ENCODE assay signal across 18 mouse cellular contexts in the genomic region with DNA sequence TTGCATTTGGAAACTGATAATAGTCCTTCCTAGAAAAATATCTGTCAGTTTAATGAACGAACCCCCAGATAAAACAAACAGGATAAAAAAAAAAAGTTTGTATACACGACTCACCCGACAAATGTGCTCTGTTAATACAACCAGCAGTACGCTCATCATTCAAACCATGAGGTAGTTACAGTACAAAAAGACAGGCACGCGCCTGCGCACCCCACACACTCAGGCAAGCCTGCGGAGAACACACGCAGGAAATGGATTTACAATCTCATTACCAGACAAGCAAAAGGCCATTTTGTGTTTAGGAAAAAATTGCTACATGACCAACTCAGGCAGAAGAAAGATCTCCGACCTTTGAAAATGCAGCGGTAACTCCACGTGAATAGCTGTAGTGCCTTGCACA.
DNase-seq lines count a peak whose midpoint lies in the region; ATAC-seq and TF ChIP-seq lines count a peak whose summit lies in the region.
"Had no signal": no experiment of that assay in that cellular context is flagged by ENCODE, and none has a peak within 500 bp of the region (broad histone marks: within the 10 kb centered on the region; RNA-seq: fewer than 3 reads in every experiment).

No protein-coding gene starts in this region.

- peaks cover 21% of the 10 kb centered on the region; the same call in 1 of the 2 replicates for H3K36me3 ChIP-seq in heart, embryonic 15.5 days
- H3K36me3 ChIP-seq in heart, embryonic 11.5 days (ENCODE audit: control insufficient read depth, insufficient read depth, low read length), result no peaks in the 10 kb centered on the region
- peaks cover 10% of the 10 kb centered on the region for H3K36me3 ChIP-seq in lung, embryonic 14.5 days (ENCODE audit: insufficient read depth)
- H3K36me3 ChIP-seq in intestine, embryonic 15.5 days, result no peaks in the 10 kb centered on the region
- H3K36me3 ChIP-seq in stomach, embryonic 14.5 days (ENCODE audit: control insufficient read depth, insufficient read depth, low read length), result peaks cover 10% of the 10 kb centered on the region; the same call in 1 of the 2 replicates
- H3K36me3 ChIP-seq: hindbrain, embryonic 15.5 days; liver, embryonic 15.5 days had no signal

- WGBS in heart, embryonic 15.5 days, result 73% methylated on average over 12 of the region's 12 CpGs
- WGBS in heart, embryonic 11.5 days (ENCODE audit: insufficient replicate concordance), result 80% methylated on average over 12 of the region's 12 CpGs
- WGBS in lung, embryonic 14.5 days, result 37% methylated on average over 12 of the region's 12 CpGs
- 39% methylated on average over 12 of the region's 12 CpGs for WGBS in intestine, embryonic 15.5 days
- 42% methylated on average over 12 of the region's 12 CpGs for WGBS in stomach, embryonic 14.5 days

- H3K27me3 ChIP-seq in heart, embryonic 15.5 days, result no peaks in the 10 kb centered on the region
- no peaks in the 10 kb centered on the region for H3K27me3 ChIP-seq in heart, embryonic 11.5 days (ENCODE audit: control insufficient read depth, insufficient read depth, low read length)
- no peaks in the 10 kb centered on the region for H3K27me3 ChIP-seq in lung, embryonic 14.5 days (ENCODE audit: insufficient read depth, low read length)
- H3K27me3 ChIP-seq in intestine, embryonic 15.5 days (replicated peaks), result no peaks in the 10 kb centered on the region
- no peaks in the 10 kb centered on the region for H3K27me3 ChIP-seq in stomach, embryonic 14.5 days (ENCODE audit: control insufficient read depth, insufficient read depth, low read length)
- H3K27me3 ChIP-seq: embryonic facial prominence, embryonic 13.5 days; hindbrain, embryonic 15.5 days; liver, embryonic 15.5 days had no signal

- H3K4me2 ChIP-seq in heart, embryonic 15.5 days, result no peak overlapping the region
- H3K4me2 ChIP-seq in heart, embryonic 11.5 days, result no peak overlapping the region
- no peak overlapping the region for H3K4me2 ChIP-seq in lung, embryonic 14.5 days
- no peak overlapping the region for H3K4me2 ChIP-seq in intestine, embryonic 15.5 days (replicated peaks)
- H3K4me2 ChIP-seq in stomach, embryonic 14.5 days (replicated peaks; ENCODE audit: low read depth, low read length), result no peak overlapping the region
- H3K4me2 ChIP-seq: embryonic facial prominence, embryonic 13.5 days; hindbrain, embryonic 15.5 days; liver, embryonic 15.5 days had no signal

- H3K9me3 ChIP-seq in heart, embryonic 15.5 days (replicated peaks), result no peaks in the 10 kb centered on the region
- no peaks in the 10 kb centered on the region for H3K9me3 ChIP-seq in heart, embryonic 11.5 days (replicated peaks; ENCODE audit: control insufficient read depth, low read length)
- no peaks in the 10 kb centered on the region for H3K9me3 ChIP-seq in lung, embryonic 14.5 days (ENCODE audit: low read depth, low read length)
- H3K9me3 ChIP-seq in intestine, embryonic 15.5 days, result no peaks in the 10 kb centered on the region
- H3K9me3 ChIP-seq in stomach, embryonic 14.5 days (ENCODE audit: control insufficient read depth, low read depth, low read length), result no peaks in the 10 kb centered on the region
- H3K9me3 ChIP-seq: embryonic facial prominence, embryonic 13.5 days; hindbrain, embryonic 15.5 days; liver, embryonic 15.5 days; megakaryocyte, embryonic 14.5 days had no signal

- peaks cover 19% of the 10 kb centered on the region for H3K4me1 ChIP-seq in heart, embryonic 15.5 days (replicated peaks)
- peaks cover 16% of the 10 kb centered on the region for H3K4me1 ChIP-seq in heart, embryonic 11.5 days (ENCODE audit: control insufficient read depth, insufficient read depth, low read length)
- H3K4me1 ChIP-seq in lung, embryonic 14.5 days (ENCODE audit: insufficient read depth), result peaks cover 22% of the 10 kb centered on the region
- peaks cover 22% of the 10 kb centered on the region for H3K4me1 ChIP-seq in intestine, embryonic 15.5 days (replicated peaks)
- H3K4me1 ChIP-seq in stomach, embryonic 14.5 days (ENCODE audit: control insufficient read depth, insufficient read depth, low read length), result peaks cover 24% of the 10 kb centered on the region

- no peak for ATAC-seq in heart, embryonic 15.5 days (replicated peaks; ENCODE audit: insufficient number of reproducible peaks, insufficient read depth, low FRiP score, low read depth)
- no peak for ATAC-seq in heart, embryonic 11.5 days (replicated peaks; ENCODE audit: insufficient number of reproducible peaks, low FRiP score, low TSS enrichment)
- ATAC-seq in lung, embryonic 14.5 days (ENCODE audit: insufficient read depth), result no peak
- ATAC-seq in intestine, embryonic 15.5 days, result no peak
- ATAC-seq in stomach, embryonic 14.5 days (ENCODE audit: insufficient number of reproducible peaks, insufficient read depth, low FRiP score, low read depth), result no peak
- ATAC-seq: forebrain, embryonic 14.5 days had no signal

- DNase-seq in lung, embryonic 14.5 days, result peak; percentile 68
- no peak for DNase-seq in lung, adult 18-20 months
- no peak for DNase-seq in kidney, postnatal 36 days
- DNase-seq: adrenal gland, postnatal 25 days; cerebellum, adult 11 months; cerebellum, postnatal 10 days; gastrocnemius, postnatal 14 days; heart, adult 2 months; thymus, postnatal 25 days had no signal

- no peak overlapping the region for H3K9ac ChIP-seq in heart, embryonic 15.5 days
- no peak overlapping the region for H3K9ac ChIP-seq in heart, embryonic 11.5 days (ENCODE audit: low read depth, low read length)
- H3K9ac ChIP-seq in lung, embryonic 14.5 days, result no peak overlapping the region
- no peak overlapping the region for H3K9ac ChIP-seq in intestine, embryonic 15.5 days
- H3K9ac ChIP-seq in stomach, embryonic 14.5 days (replicated peaks; ENCODE audit: low read depth, low read length), result no peak overlapping the region
- H3K9ac ChIP-seq: embryonic facial prominence, embryonic 13.5 days; hindbrain, embryonic 15.5 days; liver, embryonic 15.5 days had no signal

- peak overlapping the region; percentile 49 for H3K27ac ChIP-seq in heart, embryonic 15.5 days
- H3K27ac ChIP-seq in heart, embryonic 11.5 days (ENCODE audit: low read depth, low read length), result no peak overlapping the region
- H3K27ac ChIP-seq in lung, embryonic 14.5 days (ENCODE audit: low read depth), result peak overlapping the region; percentile 58; the same call in 1 of the 2 replicates
- H3K27ac ChIP-seq in intestine, embryonic 15.5 days, result peak overlapping the region; percentile 72; the same call in 1 of the 2 replicates
- peak overlapping the region; percentile 58; the same call in 1 of the 2 replicates for H3K27ac ChIP-seq in stomach, embryonic 14.5 days (ENCODE audit: low read length)
- H3K27ac ChIP-seq: embryonic facial prominence, embryonic 13.5 days; heart, adult 2 months; hindbrain, embryonic 15.5 days; liver, embryonic 15.5 days had no signal

- TF ChIP-seq CTCF in lung, embryonic 14.5 days (IDR thresholded peaks at IDR 0.05; ENCODE audit: low read depth), result no peak

- no peak overlapping the region for H3K4me3 ChIP-seq in heart, embryonic 15.5 days
- H3K4me3 ChIP-seq in heart, embryonic 11.5 days (ENCODE audit: low read depth, low read length), result no peak overlapping the region
- H3K4me3 ChIP-seq in lung, embryonic 14.5 days (ENCODE audit: low read depth, low read length), result no peak overlapping the region
- H3K4me3 ChIP-seq in intestine, embryonic 15.5 days (replicated peaks), result no peak overlapping the region
- H3K4me3 ChIP-seq in stomach, embryonic 14.5 days (ENCODE audit: low read depth, low read length), result no peak overlapping the region
- H3K4me3 ChIP-seq: embryonic facial prominence, embryonic 13.5 days; heart, adult 2 months; hindbrain, embryonic 15.5 days; liver, embryonic 15.5 days; megakaryocyte, embryonic 14.5 days had no signal
